Mouse (Mus musculus) lung, postnatal 0 days (tissue): ENCODE data around the gene Defb26. TPM values are rescaled to one million over a fixed set of nuclear protein-coding genes. Genes with fewer than 3 reads are reported as not detected.

Source experiments
- ATAC-seq: fragments of 200-750 bp; cut with Nextera tagmentation; 2 replicates; pipeline ENCODE4 v1.8.0; 2017; ENCODE audit warnings: moderate library complexity
- DNase-seq: peaks from one replicate; pipeline ENCODE4 v3.0.0-alpha.2; 2016; ENCODE audit warnings: low spot score
- H3K27ac ChIP-seq: fragments of 300-500 bp; sonication (generic); 2 replicates; pipeline ENCODE4 v1.5.1; 2014; ENCODE audit warnings: antibody characterized with exemption, mild to moderate bottlenecking, low read length, mixed read lengths
- H3K27me3 ChIP-seq: fragments of 300-500 bp; sonication (generic); replicated peaks from 2 replicates; pipeline ENCODE4 v1.6.1; 2014; ENCODE audit warnings: low read length, mixed read lengths; ENCODE audit not compliant: insufficient read depth
- H3K36me3 ChIP-seq: fragments of 300-500 bp; sonication (generic); 2 replicates; pipeline ENCODE4 v1.6.1; 2014; ENCODE audit warnings: low read length, mixed read lengths; ENCODE audit not compliant: insufficient read depth
- H3K4me1 ChIP-seq: fragments of 300-500 bp; sonication (generic); 2 replicates; pipeline ENCODE4 v1.6.1; 2014; ENCODE audit warnings: antibody characterized with exemption, low read depth, low read length, mixed read lengths; ENCODE audit not compliant: insufficient read depth
- H3K4me2 ChIP-seq: fragments of 300-500 bp; sonication (generic); replicated peaks from 2 replicates; pipeline ENCODE4 v1.6.1; 2014; ENCODE audit warnings: low read depth, mild to moderate bottlenecking, low read length, moderate library complexity, mixed read lengths
- H3K4me3 ChIP-seq: fragments of 300-500 bp; sonication (generic); 2 replicates; pipeline ENCODE4 v1.5.1; 2014; ENCODE audit warnings: low read depth, low read length
- H3K9ac ChIP-seq: fragments of 300-500 bp; sonication (generic); replicated peaks from 2 replicates; pipeline ENCODE4 v1.6.1; 2014; ENCODE audit warnings: low read depth, mild to moderate bottlenecking
- H3K9me3 ChIP-seq: fragments of 300-500 bp; sonication (generic); 2 replicates; pipeline ENCODE4 v1.6.1; 2016; ENCODE audit warnings: low read length, mixed read lengths
- CTCF ChIP-seq: IDR thresholded peaks from 2 replicates; pipeline ENCODE4 v1.5.1; 2016; ENCODE audit warnings: antibody characterized with exemption, mild to moderate bottlenecking
- EP300 ChIP-seq: IDR thresholded peaks from 2 replicates; pipeline ENCODE4 v1.6.1; 2016; ENCODE audit warnings: antibody characterized with exemption, mild to moderate bottlenecking, control low read depth
- WGBS: fragments of 180-500 bp; shearing (Covaris S2); extraction: QIAGEN DNeasy Blood & Tissue Kit; methylation state at CpG from one replicate; pipeline ENCODE4 v1.1.7; 2014; 5-methylcytosine and 5-hydroxymethylcytosine counted together
- polyA plus RNA-seq: library from polyadenylated mRNA; unstranded; fragments of >200 nt; fragmentation: Nextera tagmentation; extraction: Ambion mirVana; gene quantifications from 2 replicates; pipeline ENCODE4 v1.2.1, GENCODE M21; 2015

The Defb26 gene
- polyA plus RNA-seq: not detected in 2 replicates

GRCm38 (mm10) chr2:152511592-152511991 lies at the start of gene Defb26:
TSS of gene Defb26 (minus strand) at chr2:152511692.
- H3K9ac ChIP-seq: no peak within 1 kb of the TSS
- H3K27me3 ChIP-seq: no peaks in the 10 kb centered on the region
- H3K9me3 ChIP-seq: no peaks in the 10 kb centered on the region
- ATAC-seq (no peak), DNase-seq (no peak)
- no peak within 1 kb of the TSS for H3K4me2 ChIP-seq
- H3K4me3 ChIP-seq: no peak within 1 kb of the TSS
- no peak for TF ChIP-seq EP300
- no peak for TF ChIP-seq CTCF
- H3K27ac ChIP-seq: no peak within 1 kb of the TSS
- H3K4me1 ChIP-seq: no peaks in the 10 kb centered on the region
- WGBS: 85% methylated on average over 1 of the region's 1 CpGs
- no peaks in the 10 kb centered on the region for H3K36me3 ChIP-seq

GRCm38 (mm10) chr2:152556655-152557054 lies 45.2 kb upstream of the Defb26 start:
- Histone ChIP-seq H3K9me3 (no peaks in the 10 kb centered on the region), H3K36me3 (no peaks in the 10 kb centered on the region), H3K27me3 (no peaks in the 10 kb centered on the region), H3K4me1 (no peaks in the 10 kb centered on the region), H3K27ac (no peak overlapping the region), H3K4me3 (no peak overlapping the region), H3K4me2 (no peak overlapping the region), H3K9ac (no peak overlapping the region)
- 66% methylated on average over 7 of the region's 7 CpGs for WGBS
- ATAC-seq: no peak
- TF ChIP-seq CTCF: no peak
- TF ChIP-seq EP300: no peak
- no peak for DNase-seq

GRCm38 (mm10) chr2:152553774-152554423 lies 42.4 kb upstream of the Defb26 start:
- DNase-seq (peak; percentile 65), ATAC-seq (no peak)
- Histone ChIP-seq H3K9ac (no peak overlapping the region), H3K4me1 (no peaks in the 10 kb centered on the region), H3K36me3 (no peaks in the 10 kb centered on the region), H3K4me2 (no peak overlapping the region), H3K27me3 (no peaks in the 10 kb centered on the region), H3K27ac (no peak overlapping the region), H3K4me3 (no peak overlapping the region), H3K9me3 (no peaks in the 10 kb centered on the region)
- 9% methylated on average over 16 of the region's 16 CpGs for WGBS
- TF ChIP-seq CTCF (peak; percentile 79), EP300 (no peak)

- no peak overlapping the region for H3K4me2 ChIP-seq
- TF ChIP-seq CTCF (no peak), EP300 (no peak)
- no peak for ATAC-seq
- H3K36me3 ChIP-seq: no peaks in the 10 kb centered on the region
- no peaks in the 10 kb centered on the region for H3K9me3 ChIP-seq
- no peaks in the 10 kb centered on the region for H3K4me1 ChIP-seq
- H3K4me3 ChIP-seq: no peak overlapping the region
- WGBS: 47% methylated on average over 5 of the region's 5 CpGs
- H3K27me3 ChIP-seq: no peaks in the 10 kb centered on the region
- DNase-seq: no peak
- no peak overlapping the region for H3K27ac ChIP-seq
- H3K9ac ChIP-seq: no peak overlapping the region
Observed at GRCm38 (mm10) chr2:152548124-152548523, 36.6 kb upstream of the Defb26 start.

- ATAC-seq: peak; percentile 71
- Histone ChIP-seq H3K4me3 (no peak overlapping the region), H3K4me1 (no peaks in the 10 kb centered on the region), H3K4me2 (no peak overlapping the region), H3K9me3 (no peaks in the 10 kb centered on the region), H3K9ac (no peak overlapping the region), H3K27me3 (no peaks in the 10 kb centered on the region), H3K27ac (no peak overlapping the region), H3K36me3 (no peaks in the 10 kb centered on the region)
- WGBS: 20% methylated on average over 4 of the region's 4 CpGs
- TF ChIP-seq EP300 (no peak), CTCF (peak; percentile 74)
- DNase-seq: peak; percentile 64
Observed at GRCm38 (mm10) chr2:152544691-152545090, 33.2 kb upstream of the Defb26 start.

- WGBS: 60% methylated on average over 4 of the region's 4 CpGs
- Histone ChIP-seq H3K27ac (no peak overlapping the region), H3K9ac (no peak overlapping the region), H3K27me3 (no peaks in the 10 kb centered on the region), H3K4me3 (no peak overlapping the region), H3K4me1 (no peaks in the 10 kb centered on the region), H3K36me3 (no peaks in the 10 kb centered on the region), H3K9me3 (no peaks in the 10 kb centered on the region), H3K4me2 (no peak overlapping the region)
- TF ChIP-seq EP300 (no peak), CTCF (no peak)
- DNase-seq: peak; percentile 39
- ATAC-seq: no peak; the same call in 1 of the 2 replicates
Observed at GRCm38 (mm10) chr2:152543478-152543877, 32.0 kb upstream of the Defb26 start.

GRCm38 (mm10) chr2:152542897-152543296 lies 31.4 kb upstream of the Defb26 start:
- Histone ChIP-seq H3K27me3 (no peaks in the 10 kb centered on the region), H3K4me1 (no peaks in the 10 kb centered on the region), H3K27ac (no peak overlapping the region), H3K36me3 (no peaks in the 10 kb centered on the region), H3K9me3 (no peaks in the 10 kb centered on the region), H3K4me2 (no peak overlapping the region), H3K9ac (no peak overlapping the region), H3K4me3 (no peak overlapping the region)
- no peak for DNase-seq
- TF ChIP-seq CTCF: peak; percentile 13; the same call in 1 of the 2 replicates
- no peak for TF ChIP-seq EP300
- WGBS: 68% methylated on average over 2 of the region's 2 CpGs
- ATAC-seq: no peak
